ENCODE assay signal across 20 mouse cellular contexts in the genomic region with DNA sequence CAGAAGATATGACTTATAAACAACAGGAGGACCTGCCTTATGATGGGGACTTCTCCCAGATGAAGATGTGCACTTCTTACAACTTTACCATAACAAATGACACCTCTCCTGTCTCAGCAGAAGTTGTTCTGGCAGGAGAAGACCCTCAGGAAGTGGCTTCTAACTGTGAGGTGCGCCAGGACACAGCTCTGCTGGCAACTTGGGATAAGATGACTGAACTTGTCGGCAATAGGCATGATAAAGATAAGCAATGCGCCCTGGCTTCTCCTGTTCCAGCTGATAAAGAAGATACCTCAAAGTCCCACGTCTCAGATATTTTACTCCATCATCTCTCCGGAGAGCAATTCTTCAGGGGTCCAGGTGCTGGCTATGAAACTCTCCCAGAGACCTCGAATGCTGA. TPM values are rescaled to one million over a fixed set of nuclear protein-coding genes. Genes with fewer than 3 reads are reported as not detected.
DNase-seq lines count a peak whose midpoint lies in the region; ATAC-seq lines count a peak whose summit lies in the region.
"Had no signal": no experiment of that assay in that cellular context is flagged by ENCODE, and none has a peak within 500 bp of the region (broad histone marks: within the 10 kb centered on the region; RNA-seq: fewer than 3 reads in every experiment).

No protein-coding gene starts in this region.

- ATAC-seq in liver, embryonic 12.5 days: peak; percentile 85
- ATAC-seq: forebrain, postnatal 0 days; midbrain, embryonic 15.5 days had no signal

- H3K9me3 ChIP-seq in erythroblast, embryonic 14.5 days (ENCODE audit: control insufficient read depth, low read length): peaks cover 6% of the 10 kb centered on the region
- H3K9me3 ChIP-seq in liver, embryonic 12.5 days (replicated peaks): no peaks in the 10 kb centered on the region
- H3K9me3 ChIP-seq: hindbrain, embryonic 15.5 days; midbrain, embryonic 15.5 days had no signal

- peaks cover 13% of the 10 kb centered on the region for H3K36me3 ChIP-seq in erythroblast, embryonic 14.5 days (ENCODE audit: control insufficient read depth)
- no peaks in the 10 kb centered on the region for H3K36me3 ChIP-seq in liver, embryonic 12.5 days
- H3K36me3 ChIP-seq: hindbrain, embryonic 15.5 days; midbrain, embryonic 15.5 days had no signal

- H3K27me3 ChIP-seq in erythroblast, embryonic 14.5 days (ENCODE audit: control insufficient read depth): peaks cover 3% of the 10 kb centered on the region
- H3K27me3 ChIP-seq in liver, embryonic 12.5 days (replicated peaks): peaks cover 2% of the 10 kb centered on the region
- H3K27me3 ChIP-seq: hindbrain, embryonic 15.5 days; midbrain, embryonic 15.5 days had no signal

- H3K27ac ChIP-seq in liver, embryonic 12.5 days: peak overlapping the region; percentile 85
- H3K27ac ChIP-seq: hindbrain, embryonic 15.5 days; left cerebral cortex, adult 2 months; midbrain, embryonic 15.5 days had no signal

- WGBS in liver, embryonic 12.5 days (ENCODE audit: insufficient replicate concordance): 19% methylated on average over 6 of the region's 6 CpGs

- H3K4me1 ChIP-seq in erythroblast, embryonic 14.5 days (ENCODE audit: control insufficient read depth): peaks cover 67% of the 10 kb centered on the region
- H3K4me1 ChIP-seq in liver, embryonic 12.5 days: peaks cover 61% of the 10 kb centered on the region
- H3K4me1 ChIP-seq: hindbrain, embryonic 15.5 days; midbrain, embryonic 15.5 days had no signal

- peak; percentile 15 for DNase-seq in spleen, adult 12 weeks (ENCODE audit: low spot score)
- no peak for DNase-seq in spleen, postnatal 4 days (ENCODE audit: low spot score in 2 of 2)
- no peak for DNase-seq in layer of hippocampus, postnatal 14 days (ENCODE audit: low spot score in 2 of 2)
- no peak for DNase-seq in gastrocnemius, adult 18-20 months (ENCODE audit: low spot score)
- DNase-seq in embryo, embryonic 11 days: no peak
- DNase-seq: B cell, adult 2 months; cerebellum, adult 11 months; cerebellum, postnatal 36 days; forebrain, postnatal 0 days; gastrocnemius, postnatal 10 days; kidney, adult 2 months; lung, postnatal 4 days; right cerebral cortex, postnatal 25 days had no signal

- H3K4me3 ChIP-seq in erythroblast, embryonic 14.5 days (replicated peaks): peak overlapping the region; percentile 60
- peak overlapping the region; percentile 20 for H3K4me3 ChIP-seq in liver, embryonic 12.5 days
- H3K4me3 ChIP-seq: hindbrain, embryonic 15.5 days; left cerebral cortex, adult 2 months; midbrain, embryonic 15.5 days had no signal

- H3K4me2 ChIP-seq in liver, embryonic 12.5 days: peak overlapping the region; percentile 59
- H3K4me2 ChIP-seq: hindbrain, embryonic 15.5 days; midbrain, embryonic 15.5 days had no signal

- peak overlapping the region; percentile 50 for H3K9ac ChIP-seq in liver, embryonic 12.5 days
- H3K9ac ChIP-seq: forebrain, postnatal 0 days; hindbrain, embryonic 15.5 days; midbrain, embryonic 15.5 days had no signal

RNA-seq across cellular contexts. Expression of a gene that starts 12.2 kb away (rescaled TPM):
- 0.01 and 0.04 TPM in 2 replicates for polyA plus RNA-seq in erythroblast, embryonic 14.5 days (2012)
- 0.24 and 0.37 TPM in 2 replicates for polyA plus RNA-seq in liver, embryonic 12.5 days (2016; fragmentation: Nextera tagmentation; extraction: Ambion mirVana)
- under 1 TPM in 1 of 2 experiments, not detected in 1; 0.14 TPM for total RNA-seq in layer of hippocampus, postnatal 14 days (2021)
- under 1 TPM; 0.14 to 0.30 TPM for total RNA-seq in gastrocnemius, adult 18-20 months (2021)
- total RNA-seq: forebrain, postnatal 0 days; left cerebral cortex, adult 2 months; liver, adult 2 months had no signal
- polyA plus RNA-seq: forebrain, postnatal 0 days; heart, postnatal 0 days; hindbrain, embryonic 15.5 days; kidney, adult 2 months; liver, adult 2 months; midbrain, embryonic 15.5 days had no signal

RNA-seq across cellular contexts. Expression of a gene that starts 29.6 kb away (rescaled TPM):
- polyA plus RNA-seq in erythroblast, embryonic 14.5 days (2012): 2.1 and 2.9 TPM in 2 replicates
- polyA plus RNA-seq in liver, embryonic 12.5 days (2016; fragmentation: Nextera tagmentation; extraction: Ambion mirVana): 51.1 and 53.9 TPM in 2 replicates
- 10 to 100 TPM; 16.1 to 18.0 TPM for total RNA-seq in layer of hippocampus, postnatal 14 days (2021)
- total RNA-seq in gastrocnemius, adult 18-20 months (2021): under 1 TPM; 0.78 to 0.97 TPM

Comparison
In these comparisons a context has a peak if more than half of its experiments do, and no peak if none do; other contexts are left out.
1. RNA of a gene that starts 29.6 kb away (total RNA-seq): 16.1 to 18.0 TPM in layer of hippocampus, postnatal 14 days; 0.78 to 0.97 TPM in gastrocnemius, adult 18-20 months; every median in the first group is over 4 times any median in the second.